Mouse (Mus musculus): ENCODE measurements around the gene Ccdc162.

Gene Ccdc162

DNA sequence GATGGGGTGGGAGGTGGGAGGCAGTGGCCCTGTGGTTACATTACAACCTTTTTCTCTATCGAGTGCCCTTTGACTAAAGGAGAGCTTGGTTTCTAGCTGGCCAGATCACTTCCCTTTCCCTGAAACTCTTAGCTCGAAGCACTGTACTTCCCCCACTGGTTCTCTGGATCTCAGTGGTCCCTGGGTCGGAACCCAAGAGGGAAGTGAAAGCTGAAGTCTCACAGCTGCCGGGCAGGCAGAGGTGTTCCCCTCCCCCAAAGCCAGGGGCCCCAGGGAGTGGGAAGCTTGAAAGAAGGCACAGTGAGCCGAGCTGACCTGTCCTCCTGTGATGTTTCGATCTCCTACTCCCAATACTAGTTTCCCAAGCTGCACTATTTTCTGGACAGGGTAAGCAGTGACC is 143.2 kb downstream of the Ccdc162 start:
- DNase-seq: no peak

DNA sequence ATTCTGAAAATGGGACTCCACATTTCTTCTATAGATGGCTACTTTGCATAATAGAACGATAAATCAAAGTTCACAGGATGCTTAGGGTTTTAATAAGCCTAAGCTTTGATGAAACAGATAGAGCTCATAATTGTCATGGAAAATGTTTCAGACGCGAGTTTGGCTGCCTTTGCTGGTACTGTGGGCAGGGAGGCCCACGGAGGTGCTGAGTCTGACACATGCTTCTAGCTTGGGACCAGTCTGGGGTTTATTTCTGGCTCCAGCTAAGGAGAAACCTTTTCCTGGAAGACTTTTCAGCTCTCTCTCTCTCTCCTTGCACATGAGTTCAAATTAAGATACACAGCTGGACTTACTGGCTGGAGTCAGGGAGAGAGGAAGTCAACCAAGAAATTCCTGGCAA is 144.2 kb downstream of the Ccdc162 start:
- DNase-seq: no peak

DNA sequence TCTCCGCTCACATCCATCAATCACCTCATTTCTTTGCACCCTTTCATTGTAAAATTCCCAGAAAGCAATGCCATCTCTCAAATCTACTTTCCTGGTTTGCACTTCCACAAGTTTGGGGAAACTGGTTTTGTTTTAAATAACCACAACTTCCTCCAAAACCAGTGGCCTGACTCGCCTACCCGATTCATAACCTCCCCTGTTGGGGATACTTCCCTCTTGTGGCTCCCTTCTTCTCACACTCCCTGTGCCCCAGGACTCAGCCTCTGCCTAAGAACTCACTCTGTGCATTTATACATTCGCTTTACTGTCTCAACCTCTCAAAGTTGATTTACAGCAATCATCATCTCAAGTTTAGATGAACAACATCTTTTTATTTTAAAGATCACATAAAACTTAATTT is 145.4 kb downstream of the Ccdc162 start:
- DNase-seq: no peak

DNA sequence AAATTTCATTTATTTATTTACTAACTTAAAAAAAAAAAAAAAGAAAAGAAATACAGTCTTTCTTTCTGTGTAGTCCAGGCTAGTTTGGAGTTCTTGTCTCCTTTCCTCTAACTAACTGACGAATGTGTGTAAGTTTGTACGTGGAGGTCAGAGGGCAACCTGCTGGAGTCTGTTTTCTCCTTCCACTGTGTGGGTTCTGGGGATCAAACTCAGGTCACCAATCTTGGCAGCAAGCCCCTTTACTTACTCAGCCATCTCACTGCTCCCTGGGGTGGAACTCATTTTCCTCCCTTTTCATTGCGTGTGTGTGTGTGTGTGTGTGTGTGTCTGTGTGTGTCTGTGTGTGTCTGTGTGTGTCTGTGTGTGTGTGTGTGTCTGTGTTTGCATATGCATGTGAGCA is 148.1 kb downstream of the Ccdc162 start:
- DNase-seq: peak; percentile 58

DNA sequence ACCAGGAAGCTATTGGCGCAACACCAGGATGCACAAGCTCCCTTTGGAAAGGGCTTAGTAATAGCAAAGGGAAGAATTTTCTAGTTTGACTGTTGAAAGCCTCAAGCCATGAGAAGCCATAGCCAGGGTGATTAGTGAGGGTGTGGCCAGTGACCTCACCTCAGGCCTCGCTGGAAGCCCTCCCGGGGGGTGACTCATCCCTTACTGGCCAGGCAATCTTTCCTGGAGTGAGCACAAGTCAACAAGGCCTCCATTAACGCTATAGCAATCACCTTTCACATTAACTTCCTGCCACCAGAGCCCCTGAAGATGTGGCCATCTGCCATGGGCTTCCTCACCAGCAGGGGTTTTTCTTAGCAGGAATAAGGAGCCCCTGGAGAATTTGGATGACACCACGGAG is 151.3 kb downstream of the Ccdc162 start:
- no peak for DNase-seq

DNA sequence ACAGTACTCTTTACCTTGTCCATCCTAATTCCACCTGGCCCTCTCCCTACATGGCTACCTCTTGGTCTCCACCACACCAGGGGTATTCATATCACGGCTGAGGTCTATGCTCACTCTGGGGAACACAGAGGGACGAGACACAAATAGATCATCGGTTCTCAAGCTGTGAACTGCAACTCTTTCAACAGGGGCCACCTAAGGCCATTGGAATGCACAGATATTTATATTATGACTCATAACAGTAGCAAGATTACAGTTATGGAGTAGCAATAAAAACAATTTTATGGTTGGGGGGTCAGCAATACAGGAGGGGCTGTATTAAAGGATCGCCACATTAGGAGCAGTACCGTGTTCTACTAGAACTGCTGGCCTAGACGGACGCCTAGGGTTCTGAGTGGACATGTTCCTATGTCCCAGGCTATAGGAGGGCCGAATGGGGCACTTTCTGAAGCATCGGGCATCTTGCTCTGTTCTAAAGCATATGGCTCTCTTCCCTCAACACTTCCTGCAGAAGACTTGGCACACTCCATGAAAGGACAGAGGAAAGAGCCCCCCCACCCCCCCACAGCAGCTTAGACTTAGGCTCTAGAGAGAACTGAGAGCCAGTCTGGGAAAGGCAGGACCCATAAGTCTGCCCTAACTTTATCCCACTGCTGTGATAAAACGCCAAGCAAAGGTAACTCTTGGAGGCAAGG is 154.6 kb downstream of the Ccdc162 start:
- DNase-seq: no peak

DNA sequence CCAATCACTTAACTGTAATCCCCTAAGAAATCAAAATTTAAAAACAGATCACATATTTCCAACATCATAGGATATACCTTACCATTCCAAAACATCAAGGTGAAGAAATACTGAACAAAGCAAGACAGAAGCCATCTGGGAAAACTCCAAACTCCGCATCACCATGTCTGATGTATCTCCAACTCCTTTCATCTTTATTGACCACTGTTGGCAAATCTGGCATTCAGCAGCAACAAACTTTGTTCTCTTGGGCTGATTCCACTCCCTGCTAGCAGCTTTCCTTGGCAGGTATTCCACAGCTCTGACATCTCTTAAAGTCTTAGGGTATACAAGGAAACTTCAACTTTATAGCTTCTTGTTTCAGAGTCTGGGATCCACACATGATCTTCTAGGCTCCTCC is 158.0 kb downstream of the Ccdc162 start:
- DNase-seq: no peak

DNA sequence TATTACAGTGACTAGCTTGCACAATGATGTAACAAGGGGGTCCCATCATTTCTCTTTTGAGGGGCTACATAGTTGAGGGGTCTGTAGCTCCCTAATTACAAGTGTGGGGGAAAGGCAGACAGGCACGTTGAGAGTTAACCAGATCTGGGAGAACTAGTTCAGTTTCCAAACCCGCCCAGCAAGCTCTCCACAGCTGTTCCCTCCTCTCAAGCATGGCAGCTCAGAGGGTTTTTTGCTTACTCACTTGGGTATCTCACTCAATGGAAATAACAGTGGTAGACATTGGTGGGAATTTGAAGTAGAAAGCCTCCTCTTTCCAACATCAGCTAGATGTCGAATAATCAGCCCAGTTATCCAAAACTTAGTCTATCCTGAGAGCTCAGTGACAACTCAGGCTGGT is 161.4 kb downstream of the Ccdc162 start:
- DNase-seq: no peak

DNA sequence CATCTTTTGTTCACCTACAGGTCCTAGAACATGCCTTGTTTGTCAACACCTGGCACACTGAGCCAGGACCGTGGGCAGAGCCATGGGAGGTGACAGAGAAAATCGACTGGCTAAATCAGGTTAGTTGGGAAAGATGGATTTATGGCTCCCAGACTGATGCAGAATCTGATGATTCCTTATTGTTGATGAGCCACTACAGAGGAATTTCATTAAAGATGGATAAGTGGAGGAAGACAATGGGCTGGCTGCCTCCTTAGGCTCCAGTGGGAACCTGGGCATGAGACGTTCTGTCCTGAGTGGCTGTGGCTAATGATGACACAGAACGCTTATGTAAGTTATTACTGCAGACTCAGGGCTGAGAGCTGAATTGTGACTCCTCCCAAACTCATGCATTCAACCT is 162.7 kb downstream of the Ccdc162 start:
- DNase-seq: no peak

DNA sequence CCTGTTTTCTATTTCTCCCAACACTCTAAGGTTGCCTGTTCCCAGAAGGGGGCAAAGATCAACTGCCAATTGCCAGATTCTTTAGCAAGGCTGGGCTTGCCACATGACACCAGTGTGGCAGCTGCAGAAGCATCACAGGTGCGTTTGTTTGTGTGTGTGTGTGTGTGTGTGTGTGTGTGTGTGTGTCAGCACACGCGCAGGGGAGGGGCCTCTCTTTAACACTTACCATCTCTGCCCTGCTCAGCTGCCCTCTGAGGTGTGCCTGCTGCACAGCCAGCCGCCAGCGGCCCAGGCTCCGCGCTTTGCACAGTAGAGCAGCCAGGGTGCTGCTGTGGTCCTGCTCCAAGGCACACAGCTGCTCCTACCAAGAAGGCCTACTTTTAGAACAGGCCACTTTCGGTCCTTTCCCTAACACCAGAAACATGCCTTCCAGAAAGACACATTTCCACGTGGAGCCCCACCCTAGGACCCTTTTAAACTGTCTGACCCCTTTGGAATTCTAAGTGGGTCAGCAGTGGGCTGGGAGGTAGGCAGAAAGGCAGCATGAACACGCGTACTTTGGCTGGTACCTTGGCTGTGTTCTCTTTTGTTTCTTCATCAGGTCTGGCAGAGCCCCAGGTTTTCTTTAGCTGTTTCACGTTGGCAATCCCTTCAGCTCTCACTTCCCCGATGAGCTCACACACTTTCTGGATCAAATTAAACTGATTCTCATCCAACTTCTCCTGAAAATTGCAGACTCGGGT is 163.4 kb downstream of the Ccdc162 start:
- DNase-seq: peak; percentile 72

DNA sequence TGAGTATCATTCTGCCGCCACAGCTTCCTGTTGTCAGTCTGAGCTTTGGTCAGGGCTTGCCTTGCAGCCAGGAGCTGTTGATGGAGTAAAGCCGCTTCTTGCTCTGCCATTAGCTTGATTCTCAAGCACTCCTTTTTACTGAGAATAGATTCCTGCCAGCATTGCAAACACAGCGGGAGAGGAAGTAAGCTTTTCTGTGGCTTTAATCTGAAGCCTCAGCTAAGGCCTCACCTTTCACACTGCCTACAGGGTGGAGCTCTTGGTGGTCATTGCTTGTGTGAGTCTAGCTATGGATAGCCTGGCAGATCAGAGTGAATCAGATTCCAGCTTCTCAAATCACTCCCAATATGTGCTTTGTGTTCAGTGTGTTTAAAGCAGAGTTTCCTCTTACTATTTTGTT is 164.1 kb downstream of the Ccdc162 start:
- peak; percentile 27 for DNase-seq

DNA sequence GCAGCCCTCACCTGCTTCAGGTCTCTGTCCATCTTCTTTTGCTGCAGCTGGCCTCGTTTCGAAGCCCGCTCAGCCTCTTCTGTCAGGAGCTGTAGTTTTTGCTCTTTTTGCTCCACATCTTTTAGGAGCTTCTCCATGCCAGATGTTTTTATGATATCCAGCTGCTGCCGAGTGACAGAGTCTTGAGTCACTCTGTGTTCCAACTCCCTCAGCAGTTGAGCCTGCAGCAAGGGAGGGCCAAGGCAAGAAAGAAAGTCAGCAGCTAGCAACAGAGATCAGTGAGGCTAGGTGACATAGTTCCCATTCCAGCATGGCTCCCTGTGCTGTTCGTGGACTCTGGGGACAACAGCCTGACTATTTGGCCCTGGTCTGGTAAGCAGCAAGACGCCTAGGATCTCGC is 165.7 kb downstream of the Ccdc162 start:
- DNase-seq: no peak

DNA sequence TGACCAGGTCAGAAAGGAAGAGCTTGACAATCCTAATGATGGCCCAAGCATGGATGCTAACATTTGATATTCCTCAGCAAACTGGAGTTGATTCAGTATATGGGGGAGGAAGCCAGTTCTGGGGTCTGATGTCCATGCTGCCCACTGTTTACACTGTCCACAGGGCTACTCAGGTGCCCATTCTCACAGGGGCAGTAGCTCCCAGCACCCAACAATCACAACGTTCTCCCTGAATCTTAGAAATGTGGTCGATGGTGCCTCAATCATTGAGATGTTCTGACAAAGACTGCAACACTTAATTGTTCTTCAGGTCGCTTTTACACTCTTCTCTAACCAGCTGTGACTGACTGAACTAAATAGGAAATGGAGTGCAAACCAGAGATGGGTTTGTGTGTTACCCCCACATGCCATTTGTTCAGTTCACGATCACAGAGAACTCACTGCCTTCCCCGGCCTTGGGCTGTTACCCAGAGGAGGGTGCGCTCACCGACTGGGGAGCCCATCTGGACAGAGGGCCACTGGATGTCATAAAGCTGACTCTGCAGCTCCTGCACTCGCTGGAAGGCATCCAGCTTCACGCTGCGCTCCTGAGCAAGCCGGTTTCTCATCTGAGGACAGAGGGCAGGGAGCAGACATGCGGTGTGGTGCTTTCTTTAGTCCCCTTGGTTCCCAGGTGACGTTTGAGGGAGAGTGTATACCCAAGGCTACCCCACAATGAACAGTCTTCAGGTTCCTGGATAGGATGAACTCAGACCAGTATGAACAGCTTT is 169.9 kb downstream of the Ccdc162 start:
- peak; percentile 72 for DNase-seq

DNA sequence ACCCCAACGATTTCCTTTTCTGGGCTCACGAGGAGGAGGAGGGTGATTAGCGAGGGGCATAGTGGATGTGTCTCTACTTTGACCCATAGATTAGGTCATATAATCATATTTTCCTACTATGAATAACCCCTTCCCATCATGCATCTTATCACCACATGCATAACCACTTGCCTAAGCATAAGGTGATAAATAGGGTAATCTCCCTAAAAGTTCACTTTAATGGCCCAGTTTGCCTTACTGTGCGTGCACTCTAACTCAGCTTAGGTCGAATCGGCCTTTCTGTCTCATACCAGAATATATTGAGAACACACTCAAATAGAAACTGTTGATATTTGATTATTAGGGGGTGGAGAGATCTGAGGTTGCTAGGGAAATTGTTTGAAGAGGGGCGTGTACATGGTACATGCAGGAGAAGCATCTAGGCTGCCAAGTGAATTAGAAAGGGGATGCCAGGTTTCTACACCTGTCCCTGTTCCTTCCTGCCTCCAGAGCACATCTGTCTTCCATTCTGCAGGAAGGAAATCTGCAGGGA is 171.1 kb downstream of the Ccdc162 start:
- DNase-seq: no peak

DNA sequence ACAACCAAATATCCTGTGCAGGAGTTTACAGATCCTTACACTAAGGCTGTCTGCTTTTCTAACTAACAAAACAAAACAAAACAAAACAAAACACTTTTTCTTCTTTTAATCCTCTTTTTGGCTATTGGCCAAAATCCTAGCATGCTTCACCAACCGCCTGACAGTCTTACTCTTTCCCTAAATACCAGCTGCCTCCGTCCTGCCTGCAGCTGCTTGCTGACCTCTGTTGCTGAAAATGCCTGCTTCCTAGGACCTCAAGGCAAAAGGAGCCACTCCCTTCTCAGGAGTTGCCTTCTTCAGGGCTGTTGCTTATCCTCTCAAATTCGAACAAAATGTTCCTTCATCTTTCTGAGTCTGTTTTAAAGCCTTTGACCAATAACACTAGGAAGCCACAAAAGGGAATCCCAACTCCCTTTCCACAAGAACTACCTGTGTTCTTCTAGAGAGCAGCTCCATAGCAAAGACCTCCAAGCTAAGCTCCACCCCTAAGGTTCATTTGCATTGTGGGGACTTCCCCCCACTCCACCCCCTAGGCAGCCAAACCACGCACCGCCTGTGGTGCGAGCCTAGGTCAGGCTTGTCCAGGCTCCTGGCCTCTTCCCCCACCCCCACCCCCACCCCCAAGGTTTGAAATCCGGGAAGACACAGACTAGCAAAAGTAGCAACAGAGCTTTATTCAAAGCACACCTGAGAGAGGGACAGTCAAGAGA is 171.8 kb downstream of the Ccdc162 start:
- no peak for DNase-seq

DNA sequence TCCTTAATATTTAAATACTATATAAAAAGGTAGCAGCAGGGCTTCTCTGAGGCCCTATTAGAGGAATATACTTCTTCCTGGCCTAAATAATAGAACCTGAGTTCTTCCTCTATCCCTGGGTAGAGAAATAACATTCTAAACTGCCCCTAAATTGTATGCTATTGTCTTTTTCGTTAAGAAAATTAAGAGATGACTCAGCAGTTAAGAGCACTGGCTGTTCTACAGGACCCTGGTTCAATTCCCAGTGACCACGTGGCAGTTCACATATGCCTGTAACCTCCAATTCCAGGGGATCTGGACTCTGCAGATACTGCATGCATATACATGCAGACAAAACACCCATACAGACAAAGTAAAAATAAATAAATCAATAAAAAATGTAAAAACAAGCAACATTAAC is 172.6 kb downstream of the Ccdc162 start:
- DNase-seq: no peak

DNA sequence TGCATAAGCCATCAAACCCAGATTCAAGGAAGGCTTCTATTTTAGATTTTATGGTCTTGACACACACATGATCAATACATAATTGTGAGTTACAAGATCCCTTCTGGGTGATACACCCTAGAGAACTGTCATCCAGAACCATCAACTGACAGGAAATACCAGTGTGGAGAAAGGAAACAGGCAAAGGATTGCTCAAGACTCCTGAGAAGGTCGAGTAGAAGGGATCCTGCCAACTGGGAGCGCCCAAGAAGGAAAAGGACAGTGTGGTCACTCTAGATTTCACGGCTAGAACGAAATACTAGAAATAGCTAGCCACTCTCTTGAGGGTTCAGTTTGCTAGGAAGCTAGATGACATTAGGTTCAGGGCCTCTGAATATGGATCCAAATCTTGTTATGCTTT is 173.0 kb downstream of the Ccdc162 start:
- DNase-seq: no peak

DNA sequence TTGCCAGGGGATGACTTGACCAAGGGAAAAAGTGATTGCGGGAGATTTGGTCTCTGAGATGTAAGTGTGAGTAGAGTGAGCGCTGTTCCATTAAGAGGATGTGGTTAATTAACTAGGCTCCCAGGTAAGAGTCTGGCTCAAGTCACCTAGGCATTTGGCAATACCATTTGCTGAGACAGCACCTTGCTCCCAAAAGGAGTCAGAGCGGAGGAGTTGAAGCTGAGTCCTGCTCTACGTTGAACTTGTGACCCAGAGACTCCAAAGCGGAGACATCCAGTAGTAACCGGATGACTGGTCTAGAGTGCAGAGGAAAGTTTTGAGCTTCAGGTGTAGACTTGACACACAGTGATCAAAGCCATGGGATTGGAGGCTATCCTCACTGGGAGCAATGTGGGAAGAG is 174.4 kb downstream of the Ccdc162 start:
- no peak for DNase-seq

DNA sequence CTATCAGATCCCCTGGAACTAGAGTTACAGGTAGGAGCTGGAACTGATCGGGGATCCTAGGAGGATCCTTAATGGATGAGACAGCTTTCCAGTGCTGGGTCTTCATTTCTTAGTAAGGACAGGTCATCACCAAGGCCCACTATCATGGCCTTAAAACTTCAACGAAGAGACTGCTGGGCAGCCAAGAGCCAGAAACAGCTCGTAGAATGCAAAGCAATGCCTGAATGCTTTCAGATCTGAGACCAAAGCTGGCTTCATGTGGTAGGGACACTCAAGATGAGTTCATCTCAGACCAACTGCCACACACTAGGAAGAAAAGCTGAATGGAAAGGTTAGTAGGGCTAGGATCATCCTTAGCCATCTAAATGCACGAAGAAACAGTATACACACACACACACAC is 177.4 kb downstream of the Ccdc162 start:
- no peak for DNase-seq

DNA sequence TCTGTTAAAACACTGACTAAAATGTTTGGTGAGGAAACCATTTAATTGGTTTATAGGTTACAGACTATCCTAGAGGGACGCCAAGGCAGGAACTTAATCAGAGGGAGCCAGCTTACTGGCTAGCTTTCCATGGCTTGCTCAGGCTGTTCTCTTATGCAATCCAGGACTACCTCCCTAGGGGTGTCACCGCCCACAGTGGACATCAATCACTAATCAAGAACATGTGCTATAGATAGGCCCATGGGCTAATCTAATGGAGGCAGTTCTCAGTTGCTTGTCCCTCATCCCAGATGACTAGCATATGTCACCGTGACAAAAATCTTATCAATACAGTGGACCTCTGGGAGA is 178.5 kb downstream of the Ccdc162 start:
- no peak for DNase-seq

DNA sequence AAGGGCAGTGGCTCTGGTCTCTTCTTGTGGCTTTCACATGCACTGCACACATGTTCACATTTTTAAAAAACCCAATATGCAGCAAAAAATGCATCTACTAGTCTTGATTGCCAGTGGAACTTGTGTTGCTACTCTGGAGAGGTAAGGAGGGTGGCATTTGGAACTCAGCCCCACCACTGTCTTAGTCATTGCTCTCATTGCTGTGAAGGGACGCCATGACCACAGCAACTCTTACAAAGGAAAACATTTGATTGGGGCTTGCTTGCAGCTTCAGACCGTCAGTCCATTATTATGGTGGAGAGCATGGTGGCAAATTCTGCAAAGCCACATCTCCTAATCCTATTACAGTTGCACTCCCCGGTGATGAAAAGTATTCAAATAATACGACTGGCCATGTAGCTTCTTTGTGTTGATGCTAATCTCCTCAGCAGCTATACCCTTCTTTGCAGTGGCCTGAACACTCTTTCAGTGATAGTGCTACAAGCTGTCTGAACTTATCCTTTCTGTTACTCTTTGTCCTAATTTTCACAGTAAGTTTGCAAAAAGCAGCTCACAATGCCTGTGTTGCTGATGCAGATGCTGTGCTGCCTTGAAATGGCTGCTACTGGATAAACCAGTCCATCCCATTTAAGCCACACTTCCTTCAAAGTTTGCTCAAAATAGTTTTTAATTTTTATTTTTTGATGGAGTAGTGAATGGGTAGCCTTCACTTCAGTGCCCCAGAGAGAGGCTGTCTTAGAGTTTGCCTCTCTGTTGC is 179.0 kb downstream of the Ccdc162 start:
- DNase-seq: no peak

DNA sequence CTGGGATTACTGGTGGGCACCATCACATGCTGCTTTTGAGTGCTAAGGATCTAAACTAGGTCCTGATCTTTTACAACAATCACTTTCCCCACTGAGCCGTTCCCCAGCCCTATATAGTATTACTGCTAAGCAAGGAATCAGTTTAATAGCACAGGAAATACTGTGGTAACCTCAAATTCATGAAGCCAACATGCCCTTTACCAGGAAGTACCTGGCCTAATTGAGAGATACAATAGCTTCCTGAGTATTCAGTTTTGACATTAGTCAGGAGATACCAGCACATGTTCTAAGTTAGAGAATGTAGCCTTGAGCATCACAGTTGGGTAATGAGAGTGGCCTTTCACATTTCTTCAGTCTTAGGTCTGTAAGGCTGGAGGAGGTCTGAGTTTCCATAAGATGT is 179.7 kb downstream of the Ccdc162 start:
- DNase-seq: no peak

DNA sequence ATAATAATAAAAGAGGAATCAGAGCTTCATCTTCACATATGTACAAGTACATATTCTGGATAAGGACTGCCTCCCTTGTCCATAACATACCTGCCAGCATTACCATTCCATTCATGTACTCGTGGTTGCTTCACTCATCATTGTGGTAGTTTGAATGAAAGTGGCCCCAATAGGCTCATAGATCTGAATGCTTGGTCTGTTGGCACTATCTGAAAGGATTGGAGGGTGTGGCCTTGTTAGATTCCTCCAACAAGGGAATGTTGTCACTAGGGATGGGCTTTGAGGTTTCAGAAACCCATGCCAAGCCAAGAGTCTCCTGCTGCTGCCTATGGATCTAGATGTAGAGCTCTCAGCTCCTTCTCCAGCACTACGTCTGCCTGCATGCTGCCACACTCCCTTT is 180.4 kb downstream of the Ccdc162 start:
- DNase-seq: no peak

Measured in kidney, adult 18-20 months (tissue).